Mouse (Mus musculus) ovary, postnatal 36 days (tissue): ENCODE results near the gene Phlda3.
A peak's percentile ranks its signal among the peaks of the same experiment; 100 is the strongest.

Experiments used
- DNase-seq: peaks from one replicate; pipeline ENCODE4 v3.0.0; 2022; ENCODE audit warnings: low spot score, mixed read lengths

The Phlda3 gene

DNA sequence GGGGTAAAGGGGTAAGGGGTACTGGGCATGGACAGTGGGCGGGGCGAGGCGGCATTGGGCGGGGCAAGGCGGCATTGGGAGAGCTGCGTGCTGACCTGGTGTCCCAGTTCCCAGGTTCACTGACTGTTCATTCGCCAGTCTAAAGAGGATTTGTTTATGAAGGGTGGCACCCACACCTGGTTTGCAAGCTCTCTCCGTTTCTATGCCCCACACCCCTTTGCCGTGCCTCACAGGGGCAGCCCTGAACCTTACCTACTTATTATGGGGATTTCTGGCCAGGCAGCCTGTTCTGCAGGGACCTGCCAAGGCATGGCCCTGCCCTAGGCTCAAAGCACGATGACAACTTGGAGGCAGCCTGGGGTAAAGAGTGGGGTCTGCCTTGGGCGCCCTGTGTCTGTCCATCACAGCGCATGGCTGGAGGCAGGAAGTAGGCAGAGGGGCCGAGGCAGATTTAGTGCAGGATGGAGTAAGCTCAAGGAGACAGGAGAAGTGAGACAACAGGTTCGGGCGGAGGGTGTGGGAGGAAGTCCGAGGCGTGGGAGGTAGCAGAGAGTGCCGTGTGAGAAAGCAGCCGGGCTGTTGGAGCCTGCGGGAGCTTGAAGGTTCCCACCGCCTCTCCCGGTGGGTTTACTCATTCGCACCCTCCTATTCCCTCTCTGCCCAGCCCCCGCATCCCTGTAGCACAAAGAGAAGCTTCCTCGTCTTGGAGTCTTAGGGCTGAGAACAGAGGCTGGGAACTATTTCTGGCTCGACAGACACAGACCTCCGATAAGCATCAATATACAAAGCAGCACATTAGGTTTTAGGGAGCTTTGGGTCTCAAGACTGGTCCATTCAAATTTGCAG is 27.7 kb downstream of the Phlda3 start:
- DNase-seq: peak; percentile 43

DNA sequence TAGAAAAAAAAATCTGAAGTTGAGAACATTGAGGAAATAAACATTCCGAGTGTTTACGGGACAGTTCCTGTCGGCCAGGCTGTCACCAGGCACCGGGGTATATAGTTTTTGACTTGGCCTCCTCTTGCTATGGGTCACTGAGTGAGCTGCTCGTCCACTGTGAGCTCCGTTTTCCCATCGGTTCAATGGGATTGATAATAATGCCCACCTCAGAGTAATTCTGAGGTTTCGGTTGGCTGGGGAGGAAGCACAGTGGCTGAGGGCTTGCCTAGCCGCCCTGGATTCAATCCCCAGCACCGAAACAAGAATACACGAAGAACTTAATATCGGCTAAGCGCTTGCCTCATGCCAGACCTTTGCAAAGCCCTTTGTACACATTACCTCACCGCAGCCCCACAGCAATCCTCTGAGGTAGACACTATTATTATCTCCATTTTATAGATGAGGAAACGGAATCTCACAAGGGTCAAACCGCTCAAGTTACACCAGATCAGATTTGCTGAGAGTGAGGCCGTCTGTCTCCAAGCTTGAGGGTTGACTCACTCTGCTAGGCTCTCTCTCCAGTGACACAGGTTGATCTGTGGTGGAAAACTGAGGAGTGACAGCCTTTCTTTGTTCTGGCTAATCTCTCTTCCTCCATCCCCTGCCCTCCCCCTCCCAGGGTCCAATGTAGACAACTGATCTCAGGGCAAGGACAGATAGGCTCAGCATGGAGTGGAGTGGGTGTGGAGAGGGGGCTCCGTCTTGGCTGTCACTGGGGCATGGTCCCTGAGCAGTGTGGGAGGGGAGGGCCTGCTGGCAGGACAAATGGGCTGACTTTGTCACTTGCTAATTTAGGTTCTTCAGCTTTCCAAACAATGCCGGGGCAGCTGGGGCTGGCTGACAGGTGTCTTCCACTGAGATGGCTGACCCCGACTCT is 28.6 kb downstream of the Phlda3 start:
- no peak for DNase-seq

DNA sequence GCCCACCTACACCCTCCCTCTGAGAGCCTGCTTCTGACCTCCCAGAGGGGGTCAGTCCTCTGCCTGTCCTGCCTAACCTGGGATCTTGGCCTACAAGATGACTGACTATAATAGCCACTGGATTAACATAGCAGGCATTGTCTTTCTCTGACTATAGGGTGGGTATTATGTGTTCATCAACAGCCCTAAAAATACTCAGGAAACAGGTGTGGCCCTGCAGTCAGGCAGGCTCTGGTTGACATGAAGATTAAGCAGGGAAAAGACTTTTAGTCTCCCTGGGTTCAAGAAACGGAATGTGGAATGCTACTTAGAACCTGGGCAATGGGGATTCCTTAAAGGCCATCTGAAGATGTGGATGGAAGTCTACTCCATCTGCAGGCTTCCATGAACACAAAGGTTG is 32.6 kb downstream of the Phlda3 start:
- no peak for DNase-seq

DNA sequence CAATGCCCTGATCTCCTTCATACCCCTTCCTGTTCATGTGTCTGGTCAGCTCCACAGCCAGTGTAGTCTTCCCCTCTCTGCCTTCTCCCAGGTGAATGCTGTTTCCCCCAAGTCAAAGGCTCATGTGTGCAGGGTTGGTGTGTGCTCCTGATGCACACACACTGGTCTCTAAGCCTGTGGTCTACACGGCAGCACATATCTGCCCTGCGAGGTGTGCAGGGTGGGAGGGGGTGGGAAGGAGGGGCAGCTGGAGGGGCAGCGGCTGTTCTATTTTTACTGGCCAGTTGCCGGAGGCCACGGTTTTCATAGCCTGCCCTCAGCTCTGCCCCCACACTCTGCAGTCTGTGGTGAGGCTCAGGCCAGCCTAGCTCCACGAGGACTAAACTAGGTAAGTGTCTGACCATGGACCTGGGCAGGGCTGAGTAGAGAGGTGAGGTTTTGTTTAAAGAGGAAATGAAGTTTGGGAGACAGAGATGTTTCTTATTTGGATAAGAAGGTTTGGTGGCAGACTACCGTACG is 33.2 kb downstream of the Phlda3 start:
- DNase-seq: no peak

DNA sequence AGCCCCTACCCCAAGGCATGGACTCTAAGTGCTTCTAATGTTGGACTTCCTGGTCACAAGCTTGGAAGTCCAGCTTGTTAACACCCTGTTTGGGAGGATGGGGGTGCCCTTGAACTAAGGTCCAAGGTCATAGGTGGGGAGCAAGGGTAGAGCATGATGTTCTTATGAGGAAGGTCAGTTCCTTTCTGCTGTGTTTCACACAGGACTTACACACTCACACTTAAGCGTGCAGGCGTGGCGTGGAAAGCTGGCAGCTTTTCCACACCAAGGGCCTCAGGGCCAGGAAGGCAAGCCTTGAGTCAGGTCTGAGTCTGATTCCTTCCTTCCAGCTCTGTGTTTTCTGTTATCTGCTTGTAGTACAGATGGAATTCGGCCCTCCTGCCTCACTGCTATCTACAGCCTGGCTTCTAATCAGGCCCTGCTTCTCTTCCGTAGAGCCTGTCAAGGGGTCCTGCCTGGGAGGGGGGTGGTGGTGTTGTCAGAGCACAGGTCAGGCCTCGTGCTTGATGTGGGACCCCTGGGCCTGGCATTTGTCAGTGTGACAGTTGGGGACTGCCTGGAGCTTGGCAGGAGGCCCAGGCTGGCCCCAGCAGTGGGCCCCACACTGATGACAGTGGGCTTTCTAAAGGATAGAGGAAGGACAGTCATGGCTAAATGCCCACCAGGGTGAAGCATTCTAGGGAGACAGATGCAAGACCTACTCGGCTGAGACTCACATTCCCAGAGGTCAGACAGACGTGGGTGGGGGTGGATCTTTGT is 34.5 kb downstream of the Phlda3 start:
- no peak for DNase-seq

DNA sequence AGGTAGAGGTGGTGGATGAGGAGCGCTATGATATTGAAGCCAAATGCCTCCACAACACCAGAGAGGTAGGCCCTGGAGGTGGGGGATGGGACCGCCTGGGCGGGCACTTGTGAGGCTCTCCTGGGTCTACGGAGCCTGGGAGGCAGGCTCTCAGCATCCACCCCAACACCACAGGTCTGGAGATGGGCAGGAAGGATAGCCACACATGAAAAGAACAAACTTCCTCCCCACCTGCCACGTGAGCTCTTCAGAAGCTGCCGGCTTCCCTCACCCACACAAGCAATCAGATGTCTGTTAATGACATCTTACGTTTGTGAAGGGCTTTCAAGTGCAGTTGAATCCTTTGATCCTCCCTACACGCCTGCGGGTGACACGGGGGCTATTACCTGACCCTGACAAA is 41.6 kb downstream of the Phlda3 start:
- DNase-seq: no peak

DNA sequence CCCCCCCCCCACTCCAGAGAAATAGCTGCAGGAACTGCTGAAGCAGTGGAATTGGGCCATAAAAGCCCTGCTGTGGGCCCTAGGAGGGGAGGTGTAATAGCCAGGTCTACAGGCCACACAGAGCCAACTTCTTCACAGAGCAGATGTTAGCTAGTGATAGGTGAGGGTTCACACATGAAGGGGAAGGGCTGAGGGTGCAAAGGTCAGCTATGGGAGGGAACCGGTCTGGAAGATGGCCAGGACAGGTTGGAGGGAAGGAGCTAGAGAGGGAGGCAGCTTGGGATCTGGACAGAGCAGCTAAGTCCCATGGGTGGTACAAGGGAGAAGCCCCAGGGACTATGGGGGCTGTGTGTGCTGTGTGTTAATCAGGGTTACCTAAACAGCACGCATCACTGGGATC is 44.3 kb downstream of the Phlda3 start:
- DNase-seq: no peak

DNA sequence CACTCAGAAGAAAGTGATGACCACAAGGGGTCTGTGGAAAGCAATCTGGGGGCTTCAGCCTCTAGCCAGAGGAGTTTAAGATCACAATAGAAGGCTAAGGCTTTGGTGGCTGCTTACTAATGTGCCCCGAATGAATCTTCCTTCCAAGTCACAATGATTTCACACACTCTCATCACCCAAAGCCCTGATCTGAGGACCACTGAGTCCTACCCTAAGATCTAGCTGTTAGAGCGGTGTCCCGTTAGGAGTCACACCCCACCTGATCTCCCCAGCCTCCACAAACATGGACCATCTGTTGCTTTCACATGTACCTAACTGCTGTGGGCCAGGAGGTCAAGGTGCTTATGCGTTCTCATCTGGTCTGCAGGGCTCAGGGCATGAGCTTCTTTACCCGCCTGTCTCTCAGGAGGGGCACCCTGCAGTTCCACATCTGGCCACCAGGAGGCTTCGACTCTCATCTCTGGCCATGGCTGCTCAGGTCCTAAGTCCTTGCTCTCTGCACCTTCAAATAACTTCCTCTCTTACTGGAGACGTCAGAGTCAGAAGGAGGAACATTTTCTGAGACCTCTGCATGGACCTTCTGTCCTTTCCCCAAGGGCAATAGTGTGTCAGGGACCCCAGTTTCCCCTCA is 45.2 kb downstream of the Phlda3 start:
- DNase-seq: peak; percentile 78

DNA sequence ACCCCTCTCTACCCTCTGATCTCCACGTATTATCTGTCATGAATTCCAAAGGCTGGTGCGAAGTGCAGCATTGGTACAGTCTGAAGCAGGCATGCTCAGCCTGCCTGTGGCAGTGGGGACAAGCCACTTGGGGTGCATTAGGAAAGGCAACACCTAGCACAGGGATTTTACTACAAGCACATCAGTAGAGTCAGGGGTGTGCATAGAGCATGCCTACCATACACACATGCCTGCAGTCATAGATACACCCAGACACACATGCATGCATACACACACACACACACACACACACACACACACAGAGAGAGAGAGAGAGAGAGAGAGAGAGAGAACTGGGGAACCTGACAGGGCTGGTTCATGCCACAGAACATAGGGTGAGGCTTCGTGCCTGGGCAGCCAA is 46.3 kb downstream of the Phlda3 start:
- no peak for DNase-seq

DNA sequence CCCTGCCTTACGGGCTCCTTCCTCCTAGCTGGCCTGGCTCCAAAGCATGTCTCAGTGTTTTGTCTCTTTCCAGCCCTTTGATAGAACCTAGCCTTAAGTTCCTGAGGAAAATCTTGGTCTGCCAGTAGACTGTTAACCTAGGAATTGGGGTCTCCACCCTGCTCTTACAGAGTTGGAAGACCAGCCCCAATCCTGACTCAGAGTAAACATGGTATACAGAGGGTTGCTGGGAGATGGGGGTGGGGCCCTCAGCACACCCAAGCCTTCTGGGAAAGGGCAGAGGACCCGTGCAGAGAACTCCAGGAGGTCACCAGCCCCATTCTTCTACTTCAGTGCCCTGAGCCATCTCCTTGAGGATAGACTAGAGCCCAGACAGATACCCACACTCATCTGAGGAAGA is 46.7 kb downstream of the Phlda3 start:
- no peak for DNase-seq

DNA sequence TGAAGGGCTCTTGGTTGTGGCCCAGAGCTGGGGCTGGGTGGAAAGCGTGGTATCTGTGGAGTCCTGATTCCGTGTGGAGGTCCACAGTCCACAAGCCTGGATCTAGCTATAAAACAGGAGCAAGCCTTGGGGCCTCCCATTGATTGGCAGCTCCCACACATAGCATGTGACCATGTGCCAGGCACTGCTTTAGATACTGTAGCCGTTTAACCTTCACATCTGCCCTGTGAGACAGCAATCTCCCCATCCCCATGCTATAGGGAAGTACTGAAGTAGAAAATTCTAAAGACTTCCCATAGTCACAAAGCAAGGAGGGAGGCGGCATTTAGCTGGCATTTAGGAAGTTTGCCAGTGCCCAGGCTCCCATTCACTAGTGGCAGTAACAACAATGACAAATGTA is 47.2 kb downstream of the Phlda3 start:
- DNase-seq: no peak

DNA sequence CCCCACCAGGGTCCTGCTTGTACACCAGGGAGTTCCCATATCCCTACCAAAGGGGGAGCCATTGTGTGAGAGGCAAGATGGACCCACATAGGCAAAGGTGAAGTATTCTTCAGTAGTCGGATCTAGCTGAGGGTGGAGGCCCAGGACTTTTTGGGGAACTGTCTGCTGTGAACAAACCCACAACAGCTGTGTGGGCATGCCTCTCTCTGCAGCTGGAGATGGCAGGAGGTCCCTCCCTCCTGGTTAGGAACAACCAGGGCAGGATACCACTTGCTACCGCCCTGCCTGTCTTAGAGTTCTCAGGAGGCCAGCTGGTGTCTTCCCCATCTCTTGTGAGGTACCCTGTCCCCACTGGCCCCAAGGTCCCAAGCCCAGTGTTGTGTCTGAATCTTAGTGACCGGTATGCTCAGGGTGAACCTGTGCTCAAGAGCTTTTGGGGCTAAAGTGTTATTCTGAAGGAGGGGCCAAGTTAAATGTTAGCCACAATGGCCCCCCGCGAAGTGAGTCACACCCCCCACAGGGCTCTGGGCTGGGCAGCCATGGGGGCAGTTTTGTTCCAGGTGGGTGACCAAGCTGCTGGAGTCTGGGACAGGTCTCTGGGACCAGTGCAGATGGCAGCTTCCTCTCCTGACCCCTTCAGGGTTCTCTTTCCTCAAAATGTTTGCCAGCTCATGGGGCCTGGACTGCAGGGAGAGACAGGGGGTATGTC is 47.9 kb downstream of the Phlda3 start:
- DNase-seq: no peak

DNA sequence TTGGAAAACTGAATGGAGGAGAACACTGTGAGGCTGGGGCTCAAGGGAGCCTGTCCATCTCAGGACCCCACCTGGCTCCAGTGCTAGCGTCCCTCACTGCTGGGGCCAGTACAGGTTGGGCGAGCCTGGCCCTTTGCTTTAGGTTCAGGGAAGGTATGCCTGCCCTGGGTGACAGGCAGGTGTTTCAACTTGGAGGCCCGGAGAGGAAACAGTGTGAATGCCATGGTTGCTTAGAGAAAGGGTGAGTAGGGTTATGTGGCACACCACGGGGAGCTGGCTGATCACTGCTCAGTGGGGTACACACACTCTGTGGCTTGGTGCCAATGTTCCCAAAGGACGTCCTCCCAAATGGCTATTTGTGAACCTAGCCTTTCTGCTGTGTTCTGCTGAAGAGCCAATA is 48.6 kb downstream of the Phlda3 start:
- DNase-seq: no peak

DNA sequence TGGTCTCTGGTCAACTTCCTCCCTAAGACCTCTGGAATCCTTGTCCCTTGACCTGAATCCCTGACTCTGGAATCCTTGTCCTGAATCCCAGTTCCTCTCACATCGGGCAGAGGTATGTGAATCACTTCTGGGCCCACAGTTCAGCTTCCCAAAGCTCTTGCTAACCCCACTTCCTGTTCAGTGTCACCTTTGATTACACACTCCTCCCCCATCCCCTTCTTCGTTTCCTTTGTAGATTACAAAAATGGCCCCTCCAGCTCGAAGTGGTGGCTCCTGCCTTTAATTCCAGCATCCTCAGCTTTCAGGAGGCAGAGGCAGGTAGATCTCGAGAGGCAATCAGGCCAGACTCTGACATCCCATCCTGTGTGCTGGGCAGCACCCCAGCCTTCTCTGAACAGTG is 51.7 kb downstream of the Phlda3 start:
- DNase-seq: no peak

DNA sequence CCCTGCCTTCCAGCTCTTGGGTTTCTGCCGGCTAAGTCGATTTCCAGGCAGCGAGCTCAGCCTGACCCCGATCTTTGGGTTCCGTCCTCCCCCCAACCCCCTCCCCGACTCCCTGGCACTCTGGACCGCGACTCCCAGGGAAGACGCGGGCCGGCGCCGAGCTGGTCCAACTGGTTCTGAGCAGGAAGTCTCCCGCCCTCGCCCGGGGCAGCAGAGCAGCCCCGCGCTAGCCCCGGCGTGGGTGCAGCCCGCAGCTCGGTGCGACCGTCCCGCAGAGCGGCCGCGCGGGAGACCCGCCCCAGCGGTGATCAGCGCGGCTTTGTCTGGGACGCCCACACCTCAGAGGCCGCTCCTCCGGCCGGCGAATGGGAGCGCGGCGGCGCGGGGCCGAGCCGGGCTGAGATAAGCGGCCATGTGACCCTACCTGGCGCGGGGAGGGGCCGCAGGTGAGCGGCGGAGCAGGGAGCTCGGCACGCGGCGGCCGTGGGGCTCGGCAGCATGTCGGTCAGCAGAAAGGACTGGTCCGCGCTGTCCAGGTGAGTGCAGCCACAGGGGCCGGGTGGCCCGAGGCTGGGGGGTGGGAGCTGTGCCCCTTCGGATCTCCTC is 52.7 kb downstream of the Phlda3 start, which contains the start of gene Lad1:
Gene Lad1, plus strand, starts transcription at position 118 of the 606 bp plus-strand sequence.
- peak; percentile 42 for DNase-seq
